Mouse (Mus musculus) adrenal gland, postnatal 25 days (tissue): ENCODE results near the gene Gba2. TPM values are rescaled to one million over a fixed set of nuclear protein-coding genes. Genes with fewer than 3 reads are reported as not detected.

Source experiments
- DNase-seq: peaks from one replicate; pipeline ENCODE4 v3.0.0; 2021; ENCODE audit warnings: mixed read lengths
- total RNA-seq: library from RNA; stranded (reverse); gene quantifications from 2 replicates; pipeline ENCODE4 v1.2.3, GENCODE M21; 2021

The Gba2 gene
- total RNA-seq, 1 experiment from 2014 or later, result 15.4 TPM

- DNase-seq, result no peak
These were observed 2.7 kb upstream of the Gba2 start for GRCm38 (mm10) chr4:43581381-43581780.

GRCm38 (mm10) chr4:43580721-43581120, 2.0 kb upstream of the Gba2 start:
- no peak for DNase-seq

GRCm38 (mm10) chr4:43579731-43580130, 1.1 kb upstream of the Gba2 start:
- no peak for DNase-seq

- no peak for DNase-seq
These were observed 583 bp upstream of the Gba2 start for GRCm38 (mm10) chr4:43579256-43579655.

GRCm38 (mm10) chr4:43577237-43577881, 1.3 kb downstream of the Gba2 start:
- DNase-seq, result no peak

- no peak for DNase-seq
These were observed 3.3 kb downstream of the Gba2 start for GRCm38 (mm10) chr4:43575356-43575755.

GRCm38 (mm10) chr4:43573561-43573960, 5.1 kb downstream of the Gba2 start:
- DNase-seq, result no peak

GRCm38 (mm10) chr4:43571395-43572045, 7.2 kb downstream of the Gba2 start:
- DNase-seq, result no peak

GRCm38 (mm10) chr4:43567140-43567539, 11.5 kb downstream of the Gba2 start:
- DNase-seq, result no peak

GRCm38 (mm10) chr4:43564231-43564630, 14.4 kb downstream of the Gba2 start:
- DNase-seq, result no peak

- DNase-seq, result no peak
These were observed 15.1 kb downstream of the Gba2 start for GRCm38 (mm10) chr4:43563601-43563875.

GRCm38 (mm10) chr4:43562769-43563600, 15.7 kb downstream of the Gba2 start:
- DNase-seq, result no peak

GRCm38 (mm10) chr4:43561997-43562768, 16.5 kb downstream of the Gba2 start, which contains the start of the genes Creb3 and Tln1:
Gene Creb3, plus strand, starts transcription at chr4:43562332.
Gene Tln1, minus strand, starts transcription at chr4:43562691.
- peak; percentile 90 for DNase-seq

- DNase-seq, result no peak
These were observed 17.2 kb downstream of the Gba2 start for GRCm38 (mm10) chr4:43561436-43561996.

GRCm38 (mm10) chr4:43560976-43561375, 17.7 kb downstream of the Gba2 start:
- DNase-seq, result no peak

- peak; percentile 40 for DNase-seq
These were observed 18.4 kb downstream of the Gba2 start for GRCm38 (mm10) chr4:43560243-43560611.

GRCm38 (mm10) chr4:43559519-43560242, 19.0 kb downstream of the Gba2 start:
- no peak for DNase-seq

- DNase-seq, result peak; percentile 81
These were observed 19.9 kb downstream of the Gba2 start for GRCm38 (mm10) chr4:43558631-43559356.

- no peak for DNase-seq
These were observed 20.5 kb downstream of the Gba2 start for GRCm38 (mm10) chr4:43558028-43558630.

- no peak for DNase-seq
These were observed 22.7 kb downstream of the Gba2 start for GRCm38 (mm10) chr4:43555926-43556325.
